Mouse (Mus musculus): Measurements from ENCODE around the gene Acadsb. TPM values are rescaled to one million over a fixed set of nuclear protein-coding genes. Genes with fewer than 3 reads are reported as not detected.
"Not testable (repeated sequence)": the region's sequence is repeated elsewhere in the genome, so short reads cannot be mapped to it uniquely, and the experiment has no call there.

Acadsb gene
- polyA plus RNA-seq, 1 experiment from 2014 or later = 26.4 TPM

GRCm38 (mm10) chr7:131411221-131411940 lies 980 bp downstream of the Acadsb start:
- Histone ChIP-seq H3K4me2 (peak overlapping the region; percentile 95), H3K4me1 (replicated peaks) (peaks cover 27% of the 10 kb centered on the region), H3K27me3 (no peaks in the 10 kb centered on the region), H3K4me3 (replicated peaks) (peak overlapping the region; percentile 99), H3K9ac (peak overlapping the region; percentile 83), H3K36me3 (peaks cover 3% of the 10 kb centered on the region; the same call in 1 of the 2 replicates), H3K9me3 (replicated peaks) (no peaks in the 10 kb centered on the region), H3K27ac (0 out of 2 replicates have a peak overlapping the region, but pooled peaks have one; percentile 3)
- ATAC-seq (ENCODE audit: low read depth) (no peak), DNase-seq (no peak)
- 45% methylated on average over 10 of the region's 10 CpGs for WGBS (ENCODE audit: insufficient replicate concordance)

DNA sequence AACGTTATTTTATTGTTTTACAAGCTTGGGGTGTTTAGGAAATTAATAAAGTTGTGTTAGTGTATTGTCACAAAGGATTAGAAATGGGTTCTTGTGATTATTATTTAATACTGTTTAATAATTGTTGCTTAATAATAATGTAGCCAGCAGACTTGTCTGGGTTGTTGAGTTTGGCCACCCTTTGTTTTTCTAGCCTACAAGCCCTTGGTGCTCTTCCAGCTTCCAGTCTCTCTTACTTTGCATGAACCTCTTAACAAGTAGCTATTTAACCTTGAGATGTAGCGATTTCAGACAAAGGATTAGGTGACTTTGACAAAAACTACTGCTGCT lies 1.5 kb downstream of the Acadsb start:
- DNase-seq (no peak), ATAC-seq (ENCODE audit: low read depth) (no peak)
- Histone ChIP-seq H3K27me3 (no peaks in the 10 kb centered on the region), H3K4me1 (replicated peaks) (peaks cover 27% of the 10 kb centered on the region), H3K36me3 (peaks cover 2% of the 10 kb centered on the region; the same call in 1 of the 2 replicates), H3K9me3 (replicated peaks) (no peaks in the 10 kb centered on the region), H3K4me2 (no peak overlapping the region), H3K9ac (no peak overlapping the region), H3K4me3 (replicated peaks) (no peak overlapping the region), H3K27ac (no peak overlapping the region)
- WGBS (ENCODE audit: insufficient replicate concordance) = 50% methylated on average over 2 of the region's 2 CpGs

DNA sequence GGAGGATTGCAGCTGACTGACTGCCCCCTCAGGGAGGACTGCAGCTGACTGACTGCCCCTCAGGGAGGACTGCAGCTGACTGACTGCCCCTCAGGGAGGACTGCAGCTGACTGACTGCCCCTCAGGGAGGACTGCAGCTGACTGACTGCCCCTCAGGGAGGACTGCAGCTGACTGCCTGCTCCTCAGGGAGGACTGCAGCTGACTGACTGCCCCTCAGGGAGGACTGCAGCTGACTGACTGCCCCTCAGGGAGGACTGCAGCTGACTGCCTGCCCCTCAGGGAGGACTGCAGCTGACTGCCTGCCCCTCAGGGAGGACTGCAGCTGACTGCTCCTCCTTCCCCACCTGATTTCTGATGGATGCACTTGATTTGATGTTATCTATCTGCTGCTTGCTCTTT lies 6.3 kb downstream of the Acadsb start:
- H3K9ac ChIP-seq; DNase-seq; H3K27me3 ChIP-seq; ATAC-seq (ENCODE audit: low read depth); H3K36me3 ChIP-seq; H3K27ac ChIP-seq; H3K4me1 ChIP-seq (replicated peaks); H3K4me2 ChIP-seq; H3K9me3 ChIP-seq (replicated peaks); H3K4me3 ChIP-seq (replicated peaks): not testable (repeated sequence)

- Histone ChIP-seq H3K4me3 (replicated peaks) (no peak overlapping the region), H3K9ac (no peak overlapping the region), H3K4me1 (replicated peaks) (no peaks in the 10 kb centered on the region), H3K9me3 (replicated peaks) (no peaks in the 10 kb centered on the region), H3K27me3 (no peaks in the 10 kb centered on the region), H3K36me3 (no peaks in the 10 kb centered on the region), H3K4me2 (no peak overlapping the region), H3K27ac (no peak overlapping the region)
- ATAC-seq (ENCODE audit: low read depth) (no peak), DNase-seq (no peak)
Measured at GRCm38 (mm10) chr7:131417605-131418004, 7.2 kb downstream of the Acadsb start.

DNA sequence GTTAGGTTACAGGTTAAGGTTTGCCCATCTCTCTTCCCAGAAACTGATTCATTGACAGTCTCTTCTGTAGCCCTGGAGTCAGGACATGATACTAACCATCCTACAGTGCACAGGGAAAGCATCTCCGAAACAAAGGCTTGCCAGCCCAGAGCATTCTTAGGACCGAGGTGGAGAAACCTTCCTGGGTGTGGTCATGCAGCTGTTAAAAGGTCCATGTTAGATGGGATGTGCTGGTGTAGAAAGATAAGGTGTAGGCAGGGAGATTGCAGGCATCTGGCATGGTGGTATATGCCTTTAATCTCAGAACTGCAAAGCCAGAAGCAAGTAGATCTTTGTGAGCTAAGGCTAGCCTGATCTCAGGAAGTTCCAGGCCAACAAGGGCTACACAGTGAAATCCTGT lies 14.5 kb downstream of the Acadsb start:
- ATAC-seq (ENCODE audit: low read depth) (peak; percentile 100), DNase-seq (peak; percentile 67)
- no peak overlapping the region for H3K4me3 ChIP-seq (replicated peaks)
- peaks cover 3% of the 10 kb centered on the region; the same call in 1 of the 2 replicates for H3K36me3 ChIP-seq
- 15% methylated on average over 2 of the region's 2 CpGs for WGBS (ENCODE audit: insufficient replicate concordance)
- H3K27ac ChIP-seq = peak overlapping the region; percentile 71
- no peak overlapping the region for H3K9ac ChIP-seq
- H3K27me3 ChIP-seq = no peaks in the 10 kb centered on the region
- H3K4me1 ChIP-seq (replicated peaks) = peaks cover 22% of the 10 kb centered on the region
- no peaks in the 10 kb centered on the region for H3K9me3 ChIP-seq (replicated peaks)
- peak overlapping the region; percentile 52 for H3K4me2 ChIP-seq

- Histone ChIP-seq H3K4me2 (no peak overlapping the region), H3K27me3 (no peaks in the 10 kb centered on the region), H3K4me3 (replicated peaks) (no peak overlapping the region), H3K4me1 (replicated peaks) (peaks cover 22% of the 10 kb centered on the region), H3K36me3 (peaks cover 13% of the 10 kb centered on the region), H3K9me3 (replicated peaks) (no peaks in the 10 kb centered on the region), H3K9ac (no peak overlapping the region), H3K27ac (no peak overlapping the region)
- ATAC-seq (ENCODE audit: low read depth) (no peak), DNase-seq (no peak)
- 72% methylated on average over 5 of the region's 5 CpGs for WGBS (ENCODE audit: insufficient replicate concordance)
Measured at GRCm38 (mm10) chr7:131427331-131427730, 16.9 kb downstream of the Acadsb start.

DNA sequence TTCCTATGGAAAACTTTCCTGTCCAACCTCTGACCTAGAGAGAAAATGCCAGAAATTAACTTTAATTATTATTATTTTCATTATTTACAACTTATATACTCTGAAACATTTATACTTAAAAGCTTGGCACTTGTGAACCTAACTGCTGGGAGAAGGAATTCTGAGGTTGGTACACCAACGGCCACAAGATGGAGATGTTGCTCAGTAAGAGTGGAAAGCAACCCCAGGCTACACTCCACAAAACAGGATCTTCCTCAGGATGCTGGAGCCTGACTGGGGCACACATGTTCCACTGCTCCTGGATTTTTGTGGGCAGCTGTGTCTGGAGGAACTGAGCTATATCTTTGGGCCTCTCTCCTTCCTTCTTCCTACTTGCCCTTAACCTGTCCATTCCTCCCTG lies 21.8 kb downstream of the Acadsb start:
- no peaks in the 10 kb centered on the region for H3K9me3 ChIP-seq (replicated peaks)
- H3K4me1 ChIP-seq (replicated peaks) = no peaks in the 10 kb centered on the region
- H3K36me3 ChIP-seq = peaks cover 10% of the 10 kb centered on the region
- ATAC-seq (ENCODE audit: low read depth) = no peak
- no peak for DNase-seq
- H3K27me3 ChIP-seq = no peaks in the 10 kb centered on the region
- no peak overlapping the region for H3K4me2 ChIP-seq
- 15% methylated on average over 1 of the region's 1 CpGs for WGBS (ENCODE audit: insufficient replicate concordance)
- no peak overlapping the region for H3K4me3 ChIP-seq (replicated peaks)
- H3K9ac ChIP-seq = no peak overlapping the region
- H3K27ac ChIP-seq = no peak overlapping the region

DNA sequence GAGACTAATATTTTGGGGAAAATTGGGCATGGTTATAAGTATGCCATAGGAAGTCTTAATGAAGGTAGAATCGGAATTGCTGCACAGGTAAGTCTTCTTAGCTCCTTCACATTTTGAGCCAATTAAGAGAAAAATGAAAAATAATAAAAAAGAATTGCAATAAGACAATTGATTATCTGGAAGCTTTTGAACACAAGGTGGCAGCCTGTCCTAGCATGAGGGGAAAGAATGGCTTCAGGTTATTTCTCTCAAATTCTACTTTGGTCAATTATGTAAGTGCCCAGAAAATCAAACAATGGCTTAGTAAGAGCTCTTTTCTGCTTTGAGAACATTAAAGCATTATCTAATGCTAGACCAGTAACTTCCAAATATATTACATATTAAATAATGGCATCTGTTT lies 23.9 kb downstream of the Acadsb start:
- WGBS (ENCODE audit: insufficient replicate concordance) = 59% methylated on average over 1 of the region's 1 CpGs
- Histone ChIP-seq H3K4me1 (replicated peaks) (no peaks in the 10 kb centered on the region), H3K4me2 (no peak overlapping the region), H3K9me3 (replicated peaks) (no peaks in the 10 kb centered on the region), H3K36me3 (peaks cover 10% of the 10 kb centered on the region), H3K27me3 (no peaks in the 10 kb centered on the region), H3K9ac (no peak overlapping the region), H3K27ac (no peak overlapping the region), H3K4me3 (replicated peaks) (no peak overlapping the region)
- no peak for DNase-seq
- ATAC-seq (ENCODE audit: low read depth) = no peak

DNA sequence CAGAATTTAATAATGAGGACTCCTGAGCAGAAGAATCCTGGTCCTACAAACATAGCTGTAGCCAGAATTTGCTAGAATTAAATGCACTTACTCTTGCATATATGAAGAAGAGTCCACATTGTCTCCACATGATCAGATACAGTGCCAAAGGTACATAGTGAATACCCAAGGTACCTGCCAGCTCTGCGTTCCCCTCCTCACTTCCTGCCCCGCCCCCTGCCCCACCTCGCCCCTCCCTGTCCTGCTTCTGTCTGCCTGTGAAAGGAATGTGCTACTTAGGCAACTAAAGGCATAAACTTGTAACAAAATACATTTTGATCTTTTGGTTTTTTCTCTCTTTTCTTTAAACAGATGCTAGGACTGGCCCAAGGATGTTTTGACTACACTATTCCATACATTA lies 26.6 kb downstream of the Acadsb start:
- Histone ChIP-seq H3K36me3 (no peaks in the 10 kb centered on the region), H3K27ac (no peak overlapping the region), H3K4me1 (replicated peaks) (no peaks in the 10 kb centered on the region), H3K4me3 (replicated peaks) (no peak overlapping the region), H3K9me3 (replicated peaks) (no peaks in the 10 kb centered on the region), H3K4me2 (no peak overlapping the region), H3K27me3 (no peaks in the 10 kb centered on the region), H3K9ac (no peak overlapping the region)
- DNase-seq = no peak
- WGBS (ENCODE audit: insufficient replicate concordance) = 39% methylated on average over 3 of the region's 3 CpGs
- ATAC-seq (ENCODE audit: low read depth) = no peak

DNA sequence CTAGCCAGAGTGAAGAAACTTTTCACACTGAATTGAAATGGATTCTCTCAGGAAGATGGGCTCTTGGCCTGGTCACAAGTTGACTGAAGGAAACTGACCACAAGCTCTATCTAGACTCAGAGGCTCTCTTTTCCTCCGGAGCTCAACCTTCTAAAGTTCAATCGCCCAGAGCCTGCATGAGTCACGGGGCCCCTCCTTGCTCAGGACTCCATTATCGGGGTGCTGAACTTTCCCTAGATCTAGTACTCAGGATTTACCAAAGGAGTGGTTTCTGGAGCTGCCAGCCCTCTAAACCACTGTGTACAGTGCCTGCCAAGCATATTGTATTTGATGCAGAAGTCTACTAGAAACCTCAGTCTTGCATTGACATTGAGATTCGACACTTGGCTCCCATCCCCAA lies 46.3 kb downstream of the Acadsb start:
- Histone ChIP-seq H3K9ac (no peak overlapping the region), H3K9me3 (replicated peaks) (no peaks in the 10 kb centered on the region), H3K4me3 (replicated peaks) (no peak overlapping the region), H3K27ac (no peak overlapping the region), H3K36me3 (no peaks in the 10 kb centered on the region), H3K4me2 (no peak overlapping the region), H3K4me1 (replicated peaks) (no peaks in the 10 kb centered on the region), H3K27me3 (no peaks in the 10 kb centered on the region)
- 66% methylated on average over 5 of the region's 5 CpGs for WGBS (ENCODE audit: insufficient replicate concordance)
- DNase-seq (no peak), ATAC-seq (ENCODE audit: low read depth) (no peak)

GRCm38 (mm10) chr7:131465117-131465601 lies 54.8 kb downstream of the Acadsb start:
- Histone ChIP-seq H3K4me3 (replicated peaks) (no peak overlapping the region), H3K4me2 (no peak overlapping the region), H3K9ac (no peak overlapping the region), H3K27ac (no peak overlapping the region), H3K27me3 (no peaks in the 10 kb centered on the region), H3K4me1 (replicated peaks) (no peaks in the 10 kb centered on the region), H3K9me3 (replicated peaks) (0 out of 2 replicates have a peak, but pooled peaks cover 2% of the 10 kb centered on the region), H3K36me3 (no peaks in the 10 kb centered on the region)
- WGBS (ENCODE audit: insufficient replicate concordance) = 53% methylated on average over 3 of the region's 3 CpGs
- no peak for DNase-seq
- no peak for ATAC-seq (ENCODE audit: low read depth)

GRCm38 (mm10) chr7:131465735-131466134 lies 55.3 kb downstream of the Acadsb start:
- Histone ChIP-seq H3K4me1 (replicated peaks) (no peaks in the 10 kb centered on the region), H3K4me3 (replicated peaks) (no peak overlapping the region), H3K27me3 (no peaks in the 10 kb centered on the region), H3K36me3 (no peaks in the 10 kb centered on the region), H3K4me2 (no peak overlapping the region), H3K27ac (no peak overlapping the region), H3K9me3 (replicated peaks) (0 out of 2 replicates have a peak, but pooled peaks cover 2% of the 10 kb centered on the region), H3K9ac (no peak overlapping the region)
- ATAC-seq (ENCODE audit: low read depth) (no peak), DNase-seq (no peak)
- WGBS (ENCODE audit: insufficient replicate concordance) = 47% methylated on average over 3 of the region's 3 CpGs

Measured in liver, embryonic 13.5 days (tissue).